Mouse (Mus musculus): Measurements from ENCODE around the gene Lrp5. TPM values are rescaled to one million over a fixed set of nuclear protein-coding genes. Genes with fewer than 3 reads are reported as not detected.

The Lrp5 gene
- total RNA-seq (2023): 1 to 10 TPM; 6.5 TPM

GRCm38 (mm10) chr19:3686215-3686894 lies at the start of gene Lrp5:
TSS of gene Lrp5 (minus strand) at chr19:3686564.

GRCm38 (mm10) chr19:3708078-3709012 lies 22.0 kb upstream of the Lrp5 start, which contains the start of gene 1810055G02Rik:
TSS of gene 1810055G02Rik (plus strand) at chr19:3708293.

DNA sequence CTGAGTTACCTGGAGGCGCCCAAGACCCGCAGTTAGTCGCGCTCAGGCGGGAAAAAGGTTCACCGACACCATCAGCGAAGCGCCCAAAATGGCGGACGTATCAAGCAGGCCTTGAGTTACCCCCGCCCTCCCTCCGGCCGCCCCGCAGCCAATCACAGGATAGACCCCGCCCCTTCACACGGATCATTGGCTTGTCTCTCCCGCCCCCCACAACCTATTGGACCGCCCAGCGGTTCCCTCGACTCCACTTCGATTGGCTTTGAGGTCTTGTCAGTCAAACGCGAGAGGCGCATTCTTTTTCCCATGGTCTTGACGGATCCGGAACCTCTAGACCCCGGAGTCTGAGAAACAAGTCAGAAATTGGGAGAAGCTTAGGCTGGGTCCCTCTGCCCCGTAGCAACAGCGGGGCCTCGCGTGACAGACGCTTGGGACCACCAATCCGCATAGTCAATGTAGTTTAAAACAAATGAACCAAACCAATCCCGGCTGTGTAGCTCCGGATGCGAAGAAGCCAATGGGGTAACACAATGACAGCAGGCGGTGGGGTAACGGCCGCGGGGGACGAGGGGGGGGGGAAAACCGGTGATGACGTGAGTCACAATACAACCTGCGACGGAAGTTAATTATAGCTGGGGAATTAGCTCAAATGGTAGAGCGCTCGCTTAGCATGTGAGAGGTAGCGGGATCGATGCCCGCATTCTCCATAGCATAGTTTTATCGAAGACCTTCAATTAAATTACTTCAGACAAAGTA lies 110.6 kb downstream of the Lrp5 start, which contains the start of gene Ppp6r3:
Gene Ppp6r3 (minus strand): TSS at position 118 of the 753 bp plus-strand sequence.

Other genes starting within 250 kb of the Lrp5 start
- gene Ppp6r3, start 110.8 kb downstream of the Lrp5 start, total RNA-seq (2023): 100 to 1,000 TPM; 131 to 150 TPM
- 1 to 10 TPM; 5.1 to 6.0 TPM for gene 1810055G02Rik, start 21.7 kb upstream of the Lrp5 start, total RNA-seq (2023)
- 100 to 1,000 TPM; 143 to 147 TPM for gene Kmt5b, start 80.9 kb upstream of the Lrp5 start, total RNA-seq (2023)
- gene Chka, start 165.2 kb upstream of the Lrp5 start, total RNA-seq (2023): 10 to 100 TPM; 45.6 to 87.1 TPM
- gene Tcirg1, start 220.6 kb upstream of the Lrp5 start, total RNA-seq (2023): 10 to 100 TPM; 69.9 to 85.2 TPM
- 10 to 100 TPM; 55.5 to 58.7 TPM for gene Ndufs8, start 226.2 kb upstream of the Lrp5 start, total RNA-seq (2023)
- under 1 TPM; 0.59 to 0.76 TPM for gene Aldh3b1, start 243.2 kb upstream of the Lrp5 start, total RNA-seq (2023)
- 10 to 100 TPM; 15.1 to 18.0 TPM for gene Unc93b1, start 248.6 kb upstream of the Lrp5 start, total RNA-seq (2023)